Mouse (Mus musculus) stomach, embryonic 14.5 days (tissue): ENCODE data around the gene Ap1m2. TPM values are rescaled to one million over a fixed set of nuclear protein-coding genes. Genes with fewer than 3 reads are reported as not detected.
A peak's percentile ranks its signal among the peaks of the same experiment; 100 is the strongest.
"Not testable (repeated sequence)": the region's sequence is repeated elsewhere in the genome, so short reads cannot be mapped to it uniquely, and the experiment has no call there.

Experiments used
- ATAC-seq: fragments of 200-750 bp; cut with Nextera tagmentation; 2 replicates; pipeline ENCODE4 v1.8.0; 2017; ENCODE audit warnings: low read depth, moderate TSS enrichment; ENCODE audit not compliant: insufficient number of reproducible peaks, insufficient read depth, low FRiP score
- H3K27ac ChIP-seq: fragments of 300-500 bp; sonication (generic); 2 replicates; pipeline ENCODE4 v1.5.1; 2014; ENCODE audit warnings: mild to moderate bottlenecking, low read length, moderate library complexity, mixed read lengths
- H3K27me3 ChIP-seq: fragments of 300-500 bp; sonication (generic); 2 replicates; pipeline ENCODE4 v1.6.1; 2014; ENCODE audit warnings: low read length, control low read depth, mixed read lengths; ENCODE audit not compliant: control insufficient read depth, insufficient read depth
- H3K36me3 ChIP-seq: fragments of 300-500 bp; sonication (generic); 2 replicates; pipeline ENCODE4 v1.6.1; 2014; ENCODE audit warnings: mild to moderate bottlenecking, control low read depth, low read length, moderate library complexity, mixed read lengths; ENCODE audit not compliant: control insufficient read depth, insufficient read depth
- H3K4me1 ChIP-seq: fragments of 300-500 bp; sonication (generic); 2 replicates; pipeline ENCODE4 v1.6.1; 2014; ENCODE audit warnings: low read length, control low read depth, mixed read lengths; ENCODE audit not compliant: control insufficient read depth, insufficient read depth
- H3K4me2 ChIP-seq: fragments of 300-500 bp; sonication (generic); replicated peaks from 2 replicates; pipeline ENCODE4 v1.6.1; 2014; ENCODE audit warnings: low read depth, low read length, control low read depth
- H3K4me3 ChIP-seq: fragments of 300-500 bp; sonication (generic); 2 replicates; pipeline ENCODE4 v1.5.1; 2014; ENCODE audit warnings: low read depth, low read length, control low read depth
- H3K9ac ChIP-seq: fragments of 300-500 bp; sonication (generic); replicated peaks from 2 replicates; pipeline ENCODE4 v1.6.1; 2014; ENCODE audit warnings: low read depth, mild to moderate bottlenecking, control low read depth, low read length, moderate library complexity, mixed read lengths
- H3K9me3 ChIP-seq: fragments of 300-500 bp; sonication (generic); 2 replicates; pipeline ENCODE4 v1.6.1; 2016; ENCODE audit warnings: low read depth, low read length, control low read depth; ENCODE audit not compliant: control insufficient read depth
- WGBS: fragments of 180-500 bp; shearing (Covaris S2); extraction: QIAGEN DNeasy Blood & Tissue Kit; methylation state at CpG from one replicate; pipeline ENCODE4 v1.1.7; 2014; 5-methylcytosine and 5-hydroxymethylcytosine counted together
- polyA plus RNA-seq: library from polyadenylated mRNA; unstranded; fragments of >200 nt; fragmentation: Nextera tagmentation; extraction: Ambion mirVana; gene quantifications from 2 replicates; pipeline ENCODE4 v1.2.1, GENCODE M21; 2014

Ap1m2 gene
- polyA plus RNA-seq, 1 experiment from 2014 or later, result 54.4 TPM

DNA sequence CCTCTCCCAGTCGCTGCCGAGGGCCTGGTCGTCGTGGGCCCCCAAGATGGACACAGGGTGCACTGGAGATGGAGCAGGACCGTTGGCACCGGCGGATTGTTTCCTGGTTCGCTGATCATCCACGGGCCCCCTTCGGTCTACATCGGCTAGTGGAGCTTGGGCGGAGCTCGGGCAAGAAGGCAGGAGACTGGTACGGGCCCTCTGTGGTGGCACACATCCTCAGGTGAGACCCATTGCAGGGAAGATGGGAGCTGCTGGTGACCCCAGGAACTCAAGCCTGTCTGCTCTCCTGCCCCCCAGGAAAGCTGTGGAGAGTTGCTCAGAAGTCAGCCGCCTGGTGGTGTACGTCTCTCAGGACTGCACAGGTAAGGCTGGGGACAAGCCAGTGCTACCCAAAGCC, 43.8 kb downstream of the Ap1m2 start:
- Histone ChIP-seq H3K27me3 (no peaks in the 10 kb centered on the region), H3K4me1 (peaks cover 11% of the 10 kb centered on the region), H3K9ac (no peak overlapping the region), H3K9me3 (no peaks in the 10 kb centered on the region), H3K36me3 (peaks cover 56% of the 10 kb centered on the region), H3K4me3 (no peak overlapping the region), H3K27ac (no peak overlapping the region), H3K4me2 (no peak overlapping the region)
- 91% methylated on average over 16 of the region's 16 CpGs for WGBS
- no peak for ATAC-seq

DNA sequence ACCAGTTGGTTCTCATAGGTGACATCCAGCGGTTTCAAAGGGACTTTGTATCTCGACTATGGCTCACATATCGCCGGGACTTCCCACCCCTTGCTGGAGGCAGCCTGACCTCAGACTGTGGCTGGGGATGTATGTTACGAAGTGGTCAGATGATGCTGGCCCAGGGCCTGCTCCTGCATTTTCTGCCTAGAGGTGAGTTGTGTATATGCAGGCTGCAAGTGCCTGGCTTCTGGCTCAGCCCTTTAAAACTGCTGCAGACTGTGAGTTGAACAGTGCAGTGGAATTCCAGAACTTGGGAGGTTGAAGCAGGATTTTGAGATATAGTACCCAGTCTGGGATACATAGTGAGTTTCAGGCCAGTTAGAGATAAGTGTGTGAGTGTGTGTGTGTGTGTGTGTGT, 45.2 kb downstream of the Ap1m2 start:
- H3K27me3 ChIP-seq, result no peaks in the 10 kb centered on the region
- ATAC-seq, result no peak
- 92% methylated on average over 5 of the region's 5 CpGs for WGBS
- H3K4me2 ChIP-seq, result no peak overlapping the region
- no peak overlapping the region for H3K9ac ChIP-seq
- no peaks in the 10 kb centered on the region for H3K9me3 ChIP-seq
- H3K27ac ChIP-seq, result no peak overlapping the region
- H3K36me3 ChIP-seq, result peaks cover 41% of the 10 kb centered on the region
- peaks cover 12% of the 10 kb centered on the region for H3K4me1 ChIP-seq
- no peak overlapping the region for H3K4me3 ChIP-seq

DNA sequence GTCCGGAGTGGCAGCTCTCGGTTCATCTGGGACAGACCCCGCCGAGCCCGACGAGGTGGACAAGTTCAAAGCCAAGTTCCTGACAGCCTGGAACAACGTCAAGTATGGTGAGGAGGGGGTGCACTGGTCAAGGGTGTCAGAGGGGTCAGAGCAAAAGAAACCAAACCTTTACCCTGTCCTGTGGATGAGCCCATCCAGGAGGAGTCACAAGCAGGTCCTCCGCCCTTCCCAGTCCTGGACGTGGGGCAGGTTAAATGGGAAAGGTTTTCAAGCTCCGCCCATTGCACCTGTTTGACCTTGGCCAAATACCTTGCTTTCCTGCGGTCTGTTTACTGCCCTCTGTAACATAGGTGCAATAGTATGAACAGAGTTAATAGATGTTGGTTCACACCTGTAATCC, 46.5 kb downstream of the Ap1m2 start:
- no peak for ATAC-seq
- Histone ChIP-seq H3K9ac (peak overlapping the region; percentile 86), H3K4me3 (peak overlapping the region; percentile 94), H3K36me3 (peaks cover 29% of the 10 kb centered on the region), H3K27me3 (no peaks in the 10 kb centered on the region), H3K9me3 (no peaks in the 10 kb centered on the region), H3K4me1 (peaks cover 13% of the 10 kb centered on the region), H3K4me2 (peak overlapping the region; percentile 65), H3K27ac (peak overlapping the region; percentile 69)
- 4% methylated on average over 11 of the region's 11 CpGs for WGBS

DNA sequence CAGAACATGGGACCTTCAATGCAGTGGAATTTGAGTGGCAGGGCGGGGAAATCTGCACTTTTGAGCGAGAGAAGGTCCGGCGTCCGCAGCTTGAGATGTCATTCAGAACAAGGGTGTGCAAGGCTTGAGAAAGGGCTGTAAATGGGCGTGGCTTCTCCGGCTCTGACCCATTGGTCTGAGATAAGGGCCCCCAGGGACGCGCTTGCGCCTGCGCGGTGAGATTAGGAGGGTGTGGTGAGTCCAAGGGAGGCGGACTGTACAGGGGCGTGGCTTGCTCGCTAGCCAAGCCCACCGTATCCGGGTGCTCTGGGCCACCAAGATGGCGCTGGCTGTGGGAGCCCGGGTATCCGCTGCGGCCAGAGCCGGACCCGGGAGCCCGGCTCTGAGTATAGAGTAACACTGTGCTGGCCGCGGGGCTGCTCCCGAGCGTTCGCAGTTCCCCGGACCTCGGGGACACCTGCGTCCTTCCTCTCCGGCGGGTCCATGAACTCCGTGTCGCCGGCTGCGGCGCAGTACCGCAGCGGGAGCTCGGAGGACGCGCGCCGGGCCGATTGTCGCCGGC, 47.1 kb downstream of the Ap1m2 start, which contains the start of gene Atg4d:
Gene Atg4d, plus strand, starts transcription at position 294 of the 562 bp plus-strand sequence.
- H3K27ac ChIP-seq, result peak within 1 kb of the TSS; percentile 84
- H3K9me3 ChIP-seq, result no peaks in the 10 kb centered on the region
- WGBS, result under 1% methylated on average over 47 of the region's 49 CpGs
- H3K36me3 ChIP-seq, result peaks cover 23% of the 10 kb centered on the region
- peak; percentile 99 for ATAC-seq
- peaks cover 13% of the 10 kb centered on the region for H3K4me1 ChIP-seq
- H3K9ac ChIP-seq, result peak within 1 kb of the TSS; percentile 86
- no peaks in the 10 kb centered on the region for H3K27me3 ChIP-seq
- peak within 1 kb of the TSS; percentile 94 for H3K4me3 ChIP-seq
- H3K4me2 ChIP-seq, result peak within 1 kb of the TSS; percentile 65

DNA sequence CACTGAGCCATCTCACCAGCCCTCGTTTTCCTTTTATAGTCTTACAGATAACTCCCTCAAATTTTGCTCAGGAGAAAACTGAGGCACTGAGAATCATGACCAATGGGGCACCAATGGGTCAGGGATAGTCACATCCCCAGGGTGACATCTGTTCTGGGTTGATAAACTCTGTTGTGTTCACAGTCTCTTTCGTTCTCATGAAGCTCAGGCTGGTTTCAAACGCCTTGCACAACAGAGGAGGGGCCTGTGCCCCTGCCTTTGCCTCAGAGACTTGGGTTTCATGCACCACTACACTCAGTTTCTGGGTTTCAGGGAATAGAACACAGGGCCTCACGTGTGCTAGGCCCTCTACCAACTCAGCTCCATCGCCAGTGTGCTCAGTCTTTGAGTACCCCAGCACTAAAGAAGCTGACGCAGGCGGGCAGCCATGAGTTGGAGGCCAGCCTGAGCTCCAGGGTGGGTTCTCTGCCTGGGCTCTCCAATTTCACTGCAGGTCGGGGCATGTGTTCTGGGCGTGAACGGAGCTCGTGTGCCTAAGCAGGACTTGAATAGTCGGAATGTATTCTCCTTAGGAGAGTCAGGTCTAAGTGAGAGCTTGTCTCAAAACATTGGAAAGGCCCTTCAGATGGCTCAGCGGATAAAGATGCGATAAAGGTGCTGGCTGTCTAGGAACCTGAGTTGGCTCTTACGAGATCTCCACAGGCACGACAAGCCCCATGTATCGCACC, 47.7 kb downstream of the Ap1m2 start:
- no peaks in the 10 kb centered on the region for H3K9me3 ChIP-seq
- WGBS, result 17% methylated on average over 17 of the region's 17 CpGs
- H3K4me1 ChIP-seq, result peaks cover 13% of the 10 kb centered on the region
- H3K27me3 ChIP-seq, result no peaks in the 10 kb centered on the region
- H3K9ac ChIP-seq, result 0 out of 2 replicates have a peak overlapping the region, but pooled peaks have one; percentile 86
- peak overlapping the region; percentile 84 for H3K27ac ChIP-seq
- peak overlapping the region; percentile 94 for H3K4me3 ChIP-seq
- peak; percentile 20; the same call in 1 of the 2 replicates for ATAC-seq
- peaks cover 18% of the 10 kb centered on the region for H3K36me3 ChIP-seq
- peak overlapping the region; percentile 65 for H3K4me2 ChIP-seq

DNA sequence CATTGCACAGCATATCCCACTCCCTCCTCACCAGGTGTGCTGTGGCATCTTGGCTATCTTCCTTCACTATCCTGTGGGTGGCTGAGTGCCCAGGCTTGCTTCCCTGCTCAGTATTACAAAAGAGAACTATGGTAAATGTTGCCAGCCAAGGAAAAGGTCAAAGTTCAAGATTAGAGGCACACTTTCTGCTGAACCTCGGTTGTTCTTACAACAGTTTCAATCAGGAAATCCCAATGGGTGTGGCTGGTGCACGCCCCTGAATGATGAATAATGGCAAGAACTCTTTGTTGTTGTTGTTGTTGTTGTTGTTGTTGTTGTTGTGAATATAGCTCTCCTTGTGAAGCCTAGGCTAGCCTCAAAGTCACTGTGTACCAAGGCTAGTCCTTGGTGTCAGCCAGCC, 50.3 kb downstream of the Ap1m2 start:
- Histone ChIP-seq H3K27me3 (no peaks in the 10 kb centered on the region), H3K9ac (no peak overlapping the region), H3K4me2 (no peak overlapping the region), H3K4me1 (peaks cover 13% of the 10 kb centered on the region), H3K36me3 (peaks cover under 1% of the 10 kb centered on the region; the same call in 1 of the 2 replicates), H3K27ac (no peak overlapping the region), H3K4me3 (no peak overlapping the region), H3K9me3 (no peaks in the 10 kb centered on the region)
- ATAC-seq, result no peak
- WGBS, result 56% methylated on average over 2 of the region's 2 CpGs

DNA sequence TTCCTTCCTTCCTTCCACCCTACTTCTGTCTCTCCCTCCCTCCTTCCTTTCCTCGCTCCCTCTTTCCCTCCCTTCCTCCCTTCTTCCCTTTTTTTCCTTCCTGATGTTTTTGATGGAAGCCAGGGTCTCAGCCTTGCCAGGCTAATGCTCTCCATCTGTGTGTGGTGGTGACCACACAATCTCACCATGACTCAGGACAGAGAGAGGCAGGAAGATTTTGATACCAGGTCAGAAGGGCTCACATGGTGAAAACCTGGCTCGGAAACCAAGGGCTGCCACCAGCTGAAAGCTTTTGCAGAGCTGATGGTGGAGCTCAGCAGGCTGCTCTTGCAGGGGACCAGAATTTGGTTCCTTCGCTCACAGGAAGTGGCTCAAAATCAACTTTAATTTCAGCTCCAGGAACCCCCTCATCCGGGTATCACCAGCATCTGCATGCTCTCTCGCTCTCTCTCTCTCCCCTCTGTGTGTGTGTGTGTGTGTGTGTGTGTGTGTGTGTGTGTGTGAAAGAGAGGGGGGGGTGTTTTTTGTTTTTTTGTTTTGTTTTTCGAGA, 51.6 kb downstream of the Ap1m2 start:
- H3K27ac ChIP-seq, result no peak overlapping the region
- no peaks in the 10 kb centered on the region for H3K27me3 ChIP-seq
- H3K4me2 ChIP-seq, result no peak overlapping the region
- ATAC-seq, result no peak
- H3K36me3 ChIP-seq, result no peaks in the 10 kb centered on the region
- no peak overlapping the region for H3K9ac ChIP-seq
- peaks cover 6% of the 10 kb centered on the region; the same call in 1 of the 2 replicates for H3K4me1 ChIP-seq
- no peaks in the 10 kb centered on the region for H3K9me3 ChIP-seq
- H3K4me3 ChIP-seq, result no peak overlapping the region
- 82% methylated on average over 6 of the region's 6 CpGs for WGBS

DNA sequence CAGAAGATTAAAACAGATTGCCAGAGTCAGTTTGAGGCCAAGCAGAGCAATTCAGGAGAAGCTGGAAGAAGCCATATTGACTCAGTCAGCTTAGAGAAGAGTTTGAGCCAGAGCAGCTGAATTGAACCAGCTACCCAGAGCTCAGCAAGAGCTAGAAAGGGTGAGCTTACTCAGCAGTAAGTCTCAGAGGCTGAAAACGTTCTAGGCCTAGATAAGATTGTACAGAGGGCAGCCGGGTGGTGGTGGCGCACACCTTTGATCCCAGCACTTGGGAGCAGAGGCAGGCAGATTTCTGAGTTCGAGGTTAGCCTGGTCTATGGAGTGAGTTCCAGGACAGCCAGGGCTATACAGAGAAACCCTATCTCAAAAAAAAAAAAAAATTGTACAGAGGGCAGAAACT, 55.8 kb downstream of the Ap1m2 start:
- not testable (repeated sequence) for H3K4me1 ChIP-seq, H3K27me3 ChIP-seq, H3K9ac ChIP-seq, H3K27ac ChIP-seq, H3K36me3 ChIP-seq, H3K4me3 ChIP-seq, H3K4me2 ChIP-seq, ATAC-seq, H3K9me3 ChIP-seq
- WGBS, result 76% methylated on average over 4 of the region's 4 CpGs
